Mouse (Mus musculus) cerebellum, adult (tissue): Measurements from ENCODE around the gene Mdm1.
A peak's percentile ranks its signal among the peaks of the same experiment; 100 is the strongest.

Source experiments
- ATAC-seq: cut with Nextera tagmentation; 2 replicates; pipeline ENCODE4 v1.9.2; 2017; ENCODE audit warnings: mild to moderate bottlenecking, moderate library complexity, mixed read lengths; ENCODE audit not compliant: insufficient number of reproducible peaks, low FRiP score, low TSS enrichment

The Mdm1 gene

GRCm38 (mm10) chr10:118141018-118141883, at the start of gene Mdm1:
Gene Mdm1 (plus strand): TSS chr10:118141811.
- ATAC-seq = peak; percentile 98

- no peak for ATAC-seq
Measured at GRCm38 (mm10) chr10:118092745-118093144, 48.9 kb upstream of the Mdm1 start.

GRCm38 (mm10) chr10:118093728-118094127, 47.9 kb upstream of the Mdm1 start:
- no peak for ATAC-seq

GRCm38 (mm10) chr10:118094853-118095252, 46.8 kb upstream of the Mdm1 start:
- no peak for ATAC-seq

- no peak for ATAC-seq
Measured at GRCm38 (mm10) chr10:118096223-118096622, 45.4 kb upstream of the Mdm1 start.

- no peak for ATAC-seq
Measured at GRCm38 (mm10) chr10:118097898-118098297, 43.7 kb upstream of the Mdm1 start.

GRCm38 (mm10) chr10:118100570-118100969, 41.0 kb upstream of the Mdm1 start:
- ATAC-seq = no peak

GRCm38 (mm10) chr10:118101056-118101455, 40.6 kb upstream of the Mdm1 start:
- no peak for ATAC-seq

GRCm38 (mm10) chr10:118103020-118103666, 38.5 kb upstream of the Mdm1 start:
- ATAC-seq = peak; percentile 82

GRCm38 (mm10) chr10:118103906-118104305, 37.7 kb upstream of the Mdm1 start:
- ATAC-seq = no peak

GRCm38 (mm10) chr10:118107031-118107430, 34.6 kb upstream of the Mdm1 start:
- no peak for ATAC-seq

- ATAC-seq = no peak
Measured at GRCm38 (mm10) chr10:118110006-118110920, 31.3 kb upstream of the Mdm1 start.

- ATAC-seq = no peak
Measured at GRCm38 (mm10) chr10:118110921-118111301, 30.7 kb upstream of the Mdm1 start.

GRCm38 (mm10) chr10:118111621-118112020, 30.0 kb upstream of the Mdm1 start:
- ATAC-seq = no peak

- ATAC-seq = no peak
Measured at GRCm38 (mm10) chr10:118112294-118112893, 29.2 kb upstream of the Mdm1 start.

GRCm38 (mm10) chr10:118113256-118113682, 28.3 kb upstream of the Mdm1 start:
- no peak for ATAC-seq

GRCm38 (mm10) chr10:118114271-118114670, 27.3 kb upstream of the Mdm1 start:
- ATAC-seq = no peak

GRCm38 (mm10) chr10:118116456-118116855, 25.2 kb upstream of the Mdm1 start:
- no peak for ATAC-seq

- ATAC-seq = no peak
Measured at GRCm38 (mm10) chr10:118121047-118121936, 20.3 kb upstream of the Mdm1 start.
